Mouse (Mus musculus): Measurements from ENCODE around the gene Rab3c. TPM values are rescaled to one million over a fixed set of nuclear protein-coding genes. Genes with fewer than 3 reads are reported as not detected.

Gene Rab3c
- polyA plus RNA-seq, 1 experiment from 2014 or later, result 0.55 TPM

GRCm38 (mm10) chr13:110198906-110199305, 81.9 kb downstream of the Rab3c start:
- 82% methylated on average over 5 of the region's 5 CpGs for WGBS
- ATAC-seq (ENCODE audit: insufficient number of reproducible peaks, insufficient read depth, low FRiP score, low read depth), result no peak
- Histone ChIP-seq H3K4me2 (ENCODE audit: low read length) (no peak overlapping the region), H3K4me1 (ENCODE audit: control insufficient read depth in 2 of 2, insufficient read depth in 2 of 2, low read length in 2 of 2) (no peaks in the 10 kb centered on the region), H3K27me3 (ENCODE audit: control insufficient read depth, insufficient read depth, low read length) (no peaks in the 10 kb centered on the region), H3K36me3 (ENCODE audit: control insufficient read depth, insufficient read depth, low read length) (no peaks in the 10 kb centered on the region), H3K4me3 (ENCODE audit: control insufficient read depth in 1 of 2, insufficient read depth in 1 of 2, low read depth in 1 of 2, low read length in 2 of 2) (no peak overlapping the region), H3K9ac (ENCODE audit: low read length) (no peak overlapping the region), H3K9me3 (ENCODE audit: control insufficient read depth, low read length) (no peaks in the 10 kb centered on the region), H3K27ac (replicated peaks in 1 of 2; ENCODE audit: control insufficient read depth in 1 of 2, insufficient read depth in 1 of 2, low read depth in 2 of 2, low read length in 2 of 2) (no peak overlapping the region)

- Histone ChIP-seq H3K4me2 (ENCODE audit: low read length) (no peak overlapping the region), H3K4me3 (ENCODE audit: control insufficient read depth in 1 of 2, insufficient read depth in 1 of 2, low read depth in 1 of 2, low read length in 2 of 2) (no peak overlapping the region), H3K9ac (ENCODE audit: low read length) (no peak overlapping the region), H3K27ac (replicated peaks in 1 of 2; ENCODE audit: control insufficient read depth in 1 of 2, insufficient read depth in 1 of 2, low read depth in 2 of 2, low read length in 2 of 2) (no peak overlapping the region), H3K27me3 (ENCODE audit: control insufficient read depth, insufficient read depth, low read length) (no peaks in the 10 kb centered on the region), H3K36me3 (ENCODE audit: control insufficient read depth, insufficient read depth, low read length) (no peaks in the 10 kb centered on the region), H3K9me3 (ENCODE audit: control insufficient read depth, low read length) (no peaks in the 10 kb centered on the region), H3K4me1 (ENCODE audit: control insufficient read depth in 2 of 2, insufficient read depth in 2 of 2, low read length in 2 of 2) (no peaks in the 10 kb centered on the region)
- WGBS, result 26% methylated on average over 1 of the region's 1 CpGs
- ATAC-seq (ENCODE audit: insufficient number of reproducible peaks, insufficient read depth, low FRiP score, low read depth), result no peak
These were observed 90.8 kb downstream of the Rab3c start for GRCm38 (mm10) chr13:110190039-110190438.

GRCm38 (mm10) chr13:110184963-110185685, 95.7 kb downstream of the Rab3c start:
- Histone ChIP-seq H3K27me3 (ENCODE audit: control insufficient read depth, insufficient read depth, low read length) (no peaks in the 10 kb centered on the region), H3K4me2 (ENCODE audit: low read length) (no peak overlapping the region), H3K9ac (ENCODE audit: low read length) (no peak overlapping the region), H3K9me3 (ENCODE audit: control insufficient read depth, low read length) (no peaks in the 10 kb centered on the region), H3K4me1 (ENCODE audit: control insufficient read depth in 2 of 2, insufficient read depth in 2 of 2, low read length in 2 of 2) (no peaks in the 10 kb centered on the region), H3K27ac (replicated peaks in 1 of 2; ENCODE audit: control insufficient read depth in 1 of 2, insufficient read depth in 1 of 2, low read depth in 2 of 2, low read length in 2 of 2) (no peak overlapping the region), H3K36me3 (ENCODE audit: control insufficient read depth, insufficient read depth, low read length) (no peaks in the 10 kb centered on the region), H3K4me3 (ENCODE audit: control insufficient read depth in 1 of 2, insufficient read depth in 1 of 2, low read depth in 1 of 2, low read length in 2 of 2) (no peak overlapping the region)
- ATAC-seq (ENCODE audit: insufficient number of reproducible peaks, insufficient read depth, low FRiP score, low read depth), result no peak
- WGBS, result 90% methylated on average over 4 of the region's 4 CpGs

GRCm38 (mm10) chr13:110175651-110176050, 105.1 kb downstream of the Rab3c start:
- WGBS, result 76% methylated on average over 6 of the region's 6 CpGs
- no peak overlapping the region for H3K4me3 ChIP-seq (ENCODE audit: control insufficient read depth in 1 of 2, insufficient read depth in 1 of 2, low read depth in 1 of 2, low read length in 2 of 2)
- no peak overlapping the region for H3K4me2 ChIP-seq (ENCODE audit: low read length)
- ATAC-seq (ENCODE audit: insufficient number of reproducible peaks, insufficient read depth, low FRiP score, low read depth), result no peak
- H3K36me3 ChIP-seq (ENCODE audit: control insufficient read depth, insufficient read depth, low read length), result no peaks in the 10 kb centered on the region
- H3K27me3 ChIP-seq (ENCODE audit: control insufficient read depth, insufficient read depth, low read length), result no peaks in the 10 kb centered on the region
- no peak overlapping the region for H3K27ac ChIP-seq (replicated peaks in 1 of 2; ENCODE audit: control insufficient read depth in 1 of 2, insufficient read depth in 1 of 2, low read depth in 2 of 2, low read length in 2 of 2)
- H3K9ac ChIP-seq (ENCODE audit: low read length), result no peak overlapping the region
- H3K9me3 ChIP-seq (ENCODE audit: control insufficient read depth, low read length), result no peaks in the 10 kb centered on the region
- no peaks in the 10 kb centered on the region for H3K4me1 ChIP-seq (ENCODE audit: control insufficient read depth in 2 of 2, insufficient read depth in 2 of 2, low read length in 2 of 2)

- Histone ChIP-seq H3K27ac (replicated peaks in 1 of 2; ENCODE audit: control insufficient read depth in 1 of 2, insufficient read depth in 1 of 2, low read depth in 2 of 2, low read length in 2 of 2) (no peak overlapping the region), H3K36me3 (ENCODE audit: control insufficient read depth, insufficient read depth, low read length) (no peaks in the 10 kb centered on the region), H3K27me3 (ENCODE audit: control insufficient read depth, insufficient read depth, low read length) (no peaks in the 10 kb centered on the region), H3K4me2 (ENCODE audit: low read length) (no peak overlapping the region), H3K9ac (ENCODE audit: low read length) (no peak overlapping the region), H3K4me1 (ENCODE audit: control insufficient read depth in 2 of 2, insufficient read depth in 2 of 2, low read length in 2 of 2) (no peaks in the 10 kb centered on the region), H3K9me3 (ENCODE audit: control insufficient read depth, low read length) (no peaks in the 10 kb centered on the region), H3K4me3 (ENCODE audit: control insufficient read depth in 1 of 2, insufficient read depth in 1 of 2, low read depth in 1 of 2, low read length in 2 of 2) (no peak overlapping the region)
- 75% methylated on average over 3 of the region's 3 CpGs for WGBS
- no peak for ATAC-seq (ENCODE audit: insufficient number of reproducible peaks, insufficient read depth, low FRiP score, low read depth)
These were observed 111.1 kb downstream of the Rab3c start for GRCm38 (mm10) chr13:110169669-110170068.

- 69% methylated on average over 4 of the region's 4 CpGs for WGBS
- H3K27me3 ChIP-seq (ENCODE audit: control insufficient read depth, insufficient read depth, low read length), result no peaks in the 10 kb centered on the region
- no peak overlapping the region for H3K4me2 ChIP-seq (ENCODE audit: low read length)
- no peak for ATAC-seq (ENCODE audit: insufficient number of reproducible peaks, insufficient read depth, low FRiP score, low read depth)
- no peak overlapping the region for H3K4me3 ChIP-seq (ENCODE audit: control insufficient read depth in 1 of 2, insufficient read depth in 1 of 2, low read depth in 1 of 2, low read length in 2 of 2)
- H3K36me3 ChIP-seq (ENCODE audit: control insufficient read depth, insufficient read depth, low read length), result no peaks in the 10 kb centered on the region
- no peak overlapping the region for H3K9ac ChIP-seq (ENCODE audit: low read length)
- no peak overlapping the region for H3K27ac ChIP-seq (replicated peaks in 1 of 2; ENCODE audit: control insufficient read depth in 1 of 2, insufficient read depth in 1 of 2, low read depth in 2 of 2, low read length in 2 of 2)
- H3K9me3 ChIP-seq (ENCODE audit: control insufficient read depth, low read length), result no peaks in the 10 kb centered on the region
- H3K4me1 ChIP-seq (ENCODE audit: control insufficient read depth in 2 of 2, insufficient read depth in 2 of 2, low read length in 2 of 2), result no peaks in the 10 kb centered on the region
These were observed 111.6 kb downstream of the Rab3c start for GRCm38 (mm10) chr13:110169152-110169551.

- ATAC-seq (ENCODE audit: insufficient number of reproducible peaks, insufficient read depth, low FRiP score, low read depth), result no peak
- no peak overlapping the region for H3K27ac ChIP-seq (replicated peaks in 1 of 2; ENCODE audit: control insufficient read depth in 1 of 2, insufficient read depth in 1 of 2, low read depth in 2 of 2, low read length in 2 of 2)
- no peaks in the 10 kb centered on the region for H3K4me1 ChIP-seq (ENCODE audit: control insufficient read depth in 2 of 2, insufficient read depth in 2 of 2, low read length in 2 of 2)
- H3K4me3 ChIP-seq (ENCODE audit: control insufficient read depth in 1 of 2, insufficient read depth in 1 of 2, low read depth in 1 of 2, low read length in 2 of 2), result no peak overlapping the region
- no peaks in the 10 kb centered on the region for H3K36me3 ChIP-seq (ENCODE audit: control insufficient read depth, insufficient read depth, low read length)
- no peaks in the 10 kb centered on the region for H3K9me3 ChIP-seq (ENCODE audit: control insufficient read depth, low read length)
- H3K27me3 ChIP-seq (ENCODE audit: control insufficient read depth, insufficient read depth, low read length), result no peaks in the 10 kb centered on the region
- WGBS, result 77% methylated on average over 4 of the region's 4 CpGs
- H3K4me2 ChIP-seq (ENCODE audit: low read length), result no peak overlapping the region
- no peak overlapping the region for H3K9ac ChIP-seq (ENCODE audit: low read length)
These were observed 112.2 kb downstream of the Rab3c start for GRCm38 (mm10) chr13:110168570-110168969.

Measured in heart, embryonic 14.5 days (tissue).